Mouse (Mus musculus): Measurements from ENCODE around the gene Arhgef3. TPM values are rescaled to one million over a fixed set of nuclear protein-coding genes. Genes with fewer than 3 reads are reported as not detected.

Arhgef3 gene
- 1.8 and 2.0 TPM in 2 replicates for polyA plus RNA-seq (2012; rRNA removed; ENCODE audit: low replicate concordance)

DNA sequence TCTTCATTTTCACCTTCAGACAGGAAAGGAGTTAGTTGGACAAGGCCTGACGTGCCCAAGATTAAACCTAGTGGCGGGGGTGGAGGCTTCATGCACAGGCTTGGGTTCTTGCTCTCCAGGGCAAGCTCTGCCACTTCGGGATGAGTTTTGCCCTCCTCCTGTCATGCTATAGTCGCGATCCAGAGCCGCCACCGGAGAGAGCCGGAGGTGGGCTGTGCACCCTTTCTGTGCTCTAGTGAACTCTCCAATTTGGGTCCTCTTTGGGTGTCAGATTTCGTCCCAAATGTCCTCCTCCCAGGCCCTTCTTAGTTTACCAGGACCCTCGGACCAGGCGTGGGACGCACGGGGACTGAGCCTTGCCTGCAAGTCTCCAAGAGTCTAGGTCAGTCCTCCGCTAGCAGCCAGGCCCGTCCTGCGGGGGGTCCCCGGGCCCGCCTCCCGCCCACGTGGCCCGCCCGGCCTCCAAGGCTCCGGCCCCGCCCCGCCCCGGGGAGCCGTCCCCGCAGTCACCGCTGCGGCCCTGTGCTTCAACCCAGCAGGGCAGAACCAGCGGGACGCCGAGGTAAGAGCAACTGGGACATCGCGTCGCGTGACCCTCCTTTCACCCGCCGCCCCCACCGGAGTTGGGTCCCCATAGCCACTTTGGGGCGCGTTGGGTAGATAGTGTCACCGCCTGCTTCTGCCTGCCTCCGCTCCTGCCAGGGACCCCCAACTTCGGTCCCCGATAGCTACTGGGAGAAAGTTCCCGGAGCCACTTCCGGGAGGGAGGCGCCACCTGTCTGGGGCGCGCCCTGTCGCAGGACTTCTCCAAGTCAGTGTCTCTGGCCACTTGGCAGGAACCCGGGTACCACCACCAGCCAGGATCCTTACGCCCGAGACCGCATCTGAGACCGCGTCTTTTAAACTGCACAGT is at the start of gene Arhgef3:
Gene Arhgef3 (plus strand): TSS at position 538 of the 913 bp plus-strand sequence.

GRCm38 (mm10) chr14:27428573-27428972 is 313.9 kb downstream of the Arhgef3 start, which contains the start of gene Fam208a:
Fam208a (plus strand) TSS chr14:27428834.

Other genes with a start within 250 kb of the Arhgef3 start
- gene Asb14, start 220.3 kb upstream of the Arhgef3 start, polyA plus RNA-seq (2012; rRNA removed; ENCODE audit: low replicate concordance) = not detected in 2 replicates
- gene Appl1, start 143.7 kb upstream of the Arhgef3 start, polyA plus RNA-seq (2012; rRNA removed; ENCODE audit: low replicate concordance) = 0.60 and 0.70 TPM in 2 replicates
- gene Hesx1, start 120.5 kb upstream of the Arhgef3 start, polyA plus RNA-seq (2012; rRNA removed; ENCODE audit: low replicate concordance) = not detected in 2 replicates
- 1.1 and 1.2 TPM in 2 replicates for gene Il17rd, start 76.0 kb upstream of the Arhgef3 start, polyA plus RNA-seq (2012; rRNA removed; ENCODE audit: low replicate concordance)